Mouse (Mus musculus) yolk sac, embryonic 10.5 days (tissue): ENCODE measurements around the gene Qdpr.

Source experiments
- DNase-seq: peaks from one replicate; pipeline ENCODE4 v3.0.0-alpha.2; 2017; ENCODE audit warnings: low spot score

The Qdpr gene

DNA sequence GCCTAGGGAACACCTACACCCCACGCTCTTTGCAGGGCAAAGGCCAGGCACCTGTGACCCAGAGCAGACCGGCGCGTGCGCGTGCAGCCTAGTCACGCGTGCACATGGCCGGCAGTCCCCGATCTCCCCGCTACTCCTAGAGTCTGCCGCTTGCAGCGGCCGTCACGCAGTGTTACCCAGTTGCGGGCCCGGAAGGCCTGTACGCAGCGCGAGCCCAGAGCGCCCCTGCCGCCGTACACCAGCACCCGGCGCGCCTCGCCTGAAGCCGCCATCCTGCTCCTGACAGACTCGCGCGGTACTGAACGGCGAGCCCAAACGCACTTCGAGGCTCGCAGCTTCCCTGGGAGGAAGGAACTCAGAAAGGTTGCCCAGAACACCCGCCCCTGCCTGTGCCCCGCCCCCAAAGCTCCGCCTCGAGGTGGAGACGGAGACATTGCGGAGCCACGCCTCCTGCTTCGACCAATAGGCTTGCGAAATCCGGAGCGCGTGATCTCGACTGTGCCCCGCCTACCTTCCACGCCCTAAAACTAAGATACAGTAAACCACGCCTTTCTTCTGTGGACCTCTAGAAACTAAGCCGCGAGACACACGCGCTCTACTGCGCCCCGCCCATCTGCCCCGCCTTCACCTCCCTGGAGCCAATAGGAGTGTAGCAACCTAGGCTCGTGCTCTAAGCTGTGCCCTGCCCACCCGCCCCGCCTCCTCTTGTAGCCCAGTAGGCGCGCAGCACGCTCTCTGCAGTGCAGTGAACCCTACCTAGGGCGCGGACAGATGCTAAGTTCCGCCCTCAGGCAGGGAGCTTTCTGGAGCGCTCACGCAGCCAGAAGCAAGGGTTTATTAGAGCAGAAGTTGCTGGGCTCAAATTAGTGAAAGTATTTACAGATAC is at the start of gene Qdpr:
TSS of gene Qdpr (minus strand) at position 406 of the 886 bp plus-strand sequence.
- DNase-seq: peak; percentile 99

DNA sequence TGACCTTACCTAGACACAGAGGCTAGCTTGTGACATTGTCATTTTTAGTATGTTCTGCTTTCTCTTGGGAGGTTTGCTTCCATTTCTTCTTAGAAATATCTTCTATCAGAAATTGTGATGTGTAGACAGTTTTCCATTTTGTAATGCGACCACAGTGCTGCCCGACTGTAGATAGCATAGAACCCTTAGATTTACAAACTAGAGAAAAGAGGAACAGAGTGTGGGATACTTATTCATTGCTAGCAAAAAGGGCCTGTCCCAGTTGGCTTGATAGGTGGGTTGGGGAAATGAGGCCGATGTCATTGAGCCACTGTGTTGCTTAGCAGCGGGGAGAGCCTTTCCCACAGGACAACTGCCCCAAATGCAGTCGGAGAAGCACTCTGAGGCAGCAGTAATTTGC is 47.5 kb upstream of the Qdpr start:
- DNase-seq: no peak

GRCm38 (mm10) chr5:45496930-45497550 is 47.0 kb upstream of the Qdpr start:
- no peak for DNase-seq

- DNase-seq: no peak
Observed at GRCm38 (mm10) chr5:45496479-45496878, 46.4 kb upstream of the Qdpr start.

DNA sequence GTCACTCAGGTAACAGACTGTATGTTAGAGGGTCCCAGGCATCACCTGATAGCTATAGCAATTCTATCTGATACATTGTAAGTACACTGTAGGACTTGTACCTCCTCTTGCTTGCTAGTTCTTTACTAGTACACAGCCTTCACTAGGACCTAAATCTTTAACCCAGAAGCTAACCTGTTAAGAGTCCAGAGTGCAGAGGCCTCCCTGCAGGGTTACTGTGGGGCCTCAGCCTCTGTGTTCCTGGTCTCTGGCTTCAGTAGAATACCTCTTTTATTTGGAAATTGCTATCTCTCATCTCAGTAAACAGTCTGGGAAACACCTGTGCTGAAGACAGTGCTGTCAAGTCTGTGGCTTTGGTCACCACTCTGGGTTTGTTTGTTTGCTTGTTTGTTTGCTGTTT is 46.0 kb upstream of the Qdpr start:
- no peak for DNase-seq

DNA sequence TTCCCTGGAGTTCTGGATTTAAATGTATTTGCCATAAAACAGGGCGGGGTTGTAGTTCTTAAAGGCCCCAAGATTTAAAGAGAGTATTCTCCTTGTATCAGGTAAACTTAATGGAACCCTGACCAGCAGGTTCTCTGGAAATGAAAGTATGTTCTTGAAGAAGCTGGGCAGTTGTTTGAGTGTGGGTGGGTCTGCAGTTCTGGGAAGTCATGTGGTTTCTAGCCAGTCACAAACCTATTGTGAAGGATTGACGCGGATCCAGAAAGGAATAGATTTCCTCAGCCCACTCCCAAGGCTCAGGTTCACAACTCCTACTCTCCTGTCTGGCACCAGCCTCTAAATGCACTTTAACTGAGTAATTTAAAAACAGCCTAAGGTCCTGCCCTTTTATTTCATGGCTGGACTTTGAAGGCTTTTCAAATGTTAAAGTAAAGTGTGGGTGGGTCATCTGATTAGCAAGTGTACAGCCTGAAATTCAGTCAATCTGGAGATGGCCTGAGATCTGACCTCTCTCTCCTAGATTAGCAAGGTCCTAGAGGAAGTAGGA is 45.5 kb upstream of the Qdpr start:
- DNase-seq: no peak

GRCm38 (mm10) chr5:45494093-45494755 is 44.2 kb upstream of the Qdpr start:
- peak; percentile 64 for DNase-seq

- DNase-seq: peak; percentile 97
Observed at GRCm38 (mm10) chr5:45493191-45494092, 43.4 kb upstream of the Qdpr start, which contains the start of gene Lap3. TSS of gene Lap3 (plus strand) at chr5:45493374.

DNA sequence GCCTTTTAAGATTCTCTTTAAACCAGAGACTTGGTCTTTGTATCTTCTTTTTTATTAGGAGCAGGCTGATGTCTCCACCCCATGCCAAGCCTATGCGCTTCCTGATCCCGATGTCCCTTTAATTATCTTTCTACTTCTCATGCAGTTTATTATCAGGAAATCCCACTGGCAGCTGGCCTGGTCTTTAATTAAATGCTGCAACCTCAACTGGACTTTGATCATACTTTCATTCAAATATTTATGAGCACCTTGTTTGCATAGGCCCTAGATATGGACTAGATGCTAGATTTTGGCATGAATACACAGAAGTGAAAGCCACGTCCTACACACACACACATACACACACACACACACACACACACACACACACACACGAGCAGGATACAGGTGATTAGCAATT is 41.7 kb upstream of the Qdpr start:
- no peak for DNase-seq

GRCm38 (mm10) chr5:45483654-45484053 is 33.6 kb upstream of the Qdpr start:
- no peak for DNase-seq

DNA sequence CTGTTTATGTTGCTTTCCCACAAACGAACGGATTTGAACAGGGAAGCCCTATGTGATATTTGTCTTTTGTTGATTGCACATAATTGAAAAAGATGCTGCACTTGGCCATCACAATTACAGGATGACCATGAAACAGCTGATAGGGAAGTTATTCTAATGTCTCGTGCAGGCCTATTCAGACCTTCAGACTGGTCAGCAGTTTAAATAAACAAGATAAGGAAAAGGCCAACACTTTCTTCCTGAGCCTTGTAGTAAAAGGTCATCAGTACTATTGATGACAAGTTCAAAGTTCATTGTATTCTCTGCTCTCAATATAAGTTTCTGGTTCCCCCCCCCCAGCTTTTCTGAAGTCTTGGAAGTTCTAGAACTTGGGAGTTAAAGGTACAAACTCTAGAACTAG is 32.6 kb upstream of the Qdpr start:
- no peak for DNase-seq

GRCm38 (mm10) chr5:45481125-45481524 is 31.1 kb upstream of the Qdpr start:
- no peak for DNase-seq

- DNase-seq: no peak
Observed at GRCm38 (mm10) chr5:45480066-45480465, 30.0 kb upstream of the Qdpr start.

DNA sequence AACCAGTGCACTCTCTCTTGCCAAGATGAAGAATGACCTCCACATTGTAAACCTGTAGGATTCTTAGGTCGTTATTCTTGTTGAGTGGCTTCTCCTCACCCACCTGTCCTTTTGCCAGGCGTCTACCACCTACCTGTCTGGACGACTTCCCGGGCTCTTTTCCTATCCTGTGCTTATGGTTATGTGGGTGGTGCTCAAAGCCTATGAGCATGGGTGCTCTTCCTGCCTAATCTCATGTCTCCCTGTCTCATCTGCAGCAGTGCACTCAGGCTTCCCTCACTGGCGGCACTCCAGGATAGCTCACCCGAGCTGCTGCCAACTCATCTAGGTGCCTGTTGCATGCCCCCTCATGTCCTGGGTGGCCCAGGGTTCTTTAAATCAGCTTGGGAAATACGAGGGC is 27.6 kb upstream of the Qdpr start:
- DNase-seq: no peak

DNA sequence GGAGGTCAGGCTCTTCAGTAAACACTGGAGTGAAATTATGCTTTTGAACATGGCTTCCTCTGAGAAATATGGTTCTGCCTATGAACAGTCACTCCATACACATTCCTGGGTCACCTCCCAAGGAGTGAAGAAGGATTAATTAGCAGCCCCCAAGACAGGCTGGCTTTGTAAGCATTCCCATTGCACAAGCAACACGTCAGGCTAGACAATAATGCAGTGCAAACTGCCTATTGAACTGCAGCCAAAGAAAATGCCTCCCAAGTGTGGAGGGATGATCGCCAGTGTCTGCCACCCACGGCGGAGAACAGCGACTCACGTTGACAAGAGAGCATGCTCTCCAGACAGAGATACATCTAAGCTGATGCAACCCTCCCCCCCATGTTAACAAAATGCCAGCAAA is 26.3 kb upstream of the Qdpr start:
- DNase-seq: no peak

GRCm38 (mm10) chr5:45475771-45476170 is 25.7 kb upstream of the Qdpr start:
- no peak for DNase-seq

DNA sequence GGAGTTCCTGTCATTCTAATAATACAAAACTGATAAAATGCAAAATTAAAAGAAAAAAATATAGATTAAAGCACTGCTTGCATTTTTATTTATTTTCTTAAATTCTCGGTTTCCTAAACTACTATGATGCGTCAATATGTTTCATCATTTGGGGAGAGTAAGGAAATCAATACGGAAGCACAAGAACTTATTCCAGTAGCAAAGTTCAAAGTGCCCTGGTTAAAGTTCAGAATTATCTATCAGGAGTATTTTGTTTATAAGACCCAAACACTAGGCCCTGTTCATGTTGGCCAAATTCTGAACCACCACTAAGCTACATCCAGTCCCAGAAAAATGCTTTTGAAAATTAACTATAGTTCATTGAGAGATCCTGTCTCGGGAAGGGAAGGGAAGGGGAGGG is 24.7 kb upstream of the Qdpr start:
- no peak for DNase-seq

GRCm38 (mm10) chr5:45474215-45474614 is 24.2 kb upstream of the Qdpr start:
- DNase-seq: peak; percentile 40

DNA sequence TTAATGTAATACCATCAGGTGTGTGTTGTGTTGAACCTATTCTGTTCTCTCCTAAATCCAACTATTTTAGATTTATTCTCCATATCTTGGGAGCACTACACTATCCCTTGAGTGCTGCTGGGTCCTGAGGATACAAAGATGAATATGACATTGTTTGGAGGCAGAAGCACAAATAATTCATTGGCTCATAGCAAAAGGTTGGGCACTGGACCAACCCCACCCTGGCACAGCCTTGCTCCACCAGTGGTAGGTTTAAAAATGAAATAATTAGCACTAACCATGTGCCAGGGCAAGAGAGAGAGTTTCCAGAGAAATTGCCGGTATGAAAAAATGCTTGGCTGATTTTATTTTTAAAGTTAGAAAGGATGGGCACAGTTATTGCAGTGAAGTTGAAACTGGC is 23.5 kb upstream of the Qdpr start:
- no peak for DNase-seq

DNA sequence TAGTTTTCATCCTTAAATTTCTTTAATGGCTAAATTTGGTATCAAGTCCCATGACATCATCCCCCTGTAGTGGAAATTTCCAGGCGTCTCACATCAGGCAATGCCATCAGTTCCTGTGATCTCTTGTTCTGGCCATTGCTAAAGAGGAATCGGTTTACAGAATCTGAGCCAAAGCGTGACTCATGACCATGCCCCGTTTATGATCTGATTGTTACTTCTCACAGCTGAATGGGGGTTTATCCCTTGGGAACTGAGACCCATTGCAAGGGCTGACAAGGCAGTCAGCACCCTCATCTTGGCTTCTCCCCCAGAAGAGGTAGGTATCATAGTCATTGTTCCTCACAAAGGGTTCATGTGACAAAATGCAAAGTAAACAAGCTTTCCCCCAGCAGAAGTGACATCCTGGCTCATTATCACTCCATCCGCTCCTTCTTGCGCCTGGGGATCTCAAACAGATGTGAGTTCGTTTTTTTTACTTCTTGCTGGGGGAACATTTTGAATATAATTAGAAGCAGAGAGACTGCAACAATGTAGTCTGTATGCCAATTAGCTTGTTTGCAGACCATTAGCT is 22.9 kb upstream of the Qdpr start:
- DNase-seq: no peak

GRCm38 (mm10) chr5:45454456-45454855 is 4.4 kb upstream of the Qdpr start:
- no peak for DNase-seq
